Mouse (Mus musculus) forebrain, embryonic 11.5 days (tissue): ENCODE results near the gene 4933405L10Rik. TPM values are rescaled to one million over a fixed set of nuclear protein-coding genes. Genes with fewer than 3 reads are reported as not detected.

Experiments used
- ATAC-seq: fragments of 200-750 bp; cut with Nextera tagmentation; replicated peaks from 2 replicates; pipeline ENCODE4 v1.8.0; 2017; ENCODE audit warnings: moderate TSS enrichment; ENCODE audit not compliant: low FRiP score
- DNase-seq: peaks from one replicate; pipeline ENCODE4 v3.0.0-alpha.2; 2017; ENCODE audit warnings: low spot score
- H3K27ac ChIP-seq: fragments of 300-500 bp; sonication (generic); 2 replicates; pipeline ENCODE4 v1.5.1; 2014; ENCODE audit warnings: low read depth, low read length
- H3K27me3 ChIP-seq: fragments of 300-500 bp; sonication (generic); 2 replicates; pipeline ENCODE4 v1.6.1; 2014; ENCODE audit warnings: mild to moderate bottlenecking, low read length, mixed read lengths; ENCODE audit not compliant: control insufficient read depth, insufficient read depth
- H3K36me3 ChIP-seq: fragments of 300-500 bp; sonication (generic); 2 replicates; pipeline ENCODE4 v1.6.1; 2014; ENCODE audit warnings: mild to moderate bottlenecking, low read length, moderate library complexity, mixed read lengths; ENCODE audit not compliant: control insufficient read depth, insufficient read depth
- H3K4me1 ChIP-seq: fragments of 300-500 bp; sonication (generic); replicated peaks from 2 replicates; pipeline ENCODE4 v1.6.1; 2014; ENCODE audit warnings: low read length, mixed read lengths; ENCODE audit not compliant: control insufficient read depth, insufficient read depth
- H3K4me2 ChIP-seq: fragments of 300-500 bp; sonication (generic); 2 replicates; pipeline ENCODE4 v1.6.1; 2014; ENCODE audit warnings: low read depth, mild to moderate bottlenecking, low read length, moderate library complexity, mixed read lengths; ENCODE audit not compliant: severe bottlenecking
- H3K4me3 ChIP-seq: fragments of 300-500 bp; sonication (generic); 2 replicates; pipeline ENCODE4 v1.5.1; 2014; ENCODE audit warnings: low read depth, low read length
- H3K9ac ChIP-seq: fragments of 300-500 bp; sonication (generic); 2 replicates; pipeline ENCODE4 v1.6.1; 2014; ENCODE audit warnings: low read length
- H3K9me3 ChIP-seq: fragments of 300-500 bp; sonication (generic); 2 replicates; pipeline ENCODE4 v1.6.1; 2016; ENCODE audit warnings: low read length, mixed read lengths; ENCODE audit not compliant: control insufficient read depth
- WGBS: fragments of 180-500 bp; shearing (Covaris S2); extraction: QIAGEN DNeasy Blood & Tissue Kit; methylation state at CpG from one replicate; pipeline ENCODE4 v1.1.7; 2014; 5-methylcytosine and 5-hydroxymethylcytosine counted together
- polyA plus RNA-seq: library from polyadenylated mRNA; unstranded; fragments of >200 nt; fragmentation: Nextera tagmentation; extraction: Ambion mirVana; gene quantifications from 2 replicates; pipeline ENCODE4 v1.2.1, GENCODE M21; 2014

4933405L10Rik gene
- polyA plus RNA-seq, 1 experiment from 2014 or later = 0.36 TPM

- DNase-seq (no peak), ATAC-seq (no peak)
- H3K27ac ChIP-seq = no peak overlapping the region
- no peak overlapping the region for H3K4me3 ChIP-seq
- H3K4me1 ChIP-seq = peaks cover 12% of the 10 kb centered on the region
- no peak overlapping the region for H3K4me2 ChIP-seq
- 94% methylated on average over 34 of the region's 34 CpGs for WGBS
- H3K27me3 ChIP-seq = no peaks in the 10 kb centered on the region
- peaks cover 6% of the 10 kb centered on the region; the same call in 1 of the 2 replicates for H3K36me3 ChIP-seq
- no peak overlapping the region for H3K9ac ChIP-seq
- H3K9me3 ChIP-seq = no peaks in the 10 kb centered on the region
These were observed 3.2 kb upstream of the 4933405L10Rik start for GRCm38 (mm10) chr8:105704146-105704812.

GRCm38 (mm10) chr8:105704955-105705354 lies 2.5 kb upstream of the 4933405L10Rik start:
- Histone ChIP-seq H3K4me2 (no peak overlapping the region), H3K27me3 (no peaks in the 10 kb centered on the region), H3K9me3 (no peaks in the 10 kb centered on the region), H3K9ac (no peak overlapping the region), H3K4me1 (peaks cover 12% of the 10 kb centered on the region), H3K36me3 (peaks cover 6% of the 10 kb centered on the region; the same call in 1 of the 2 replicates), H3K4me3 (no peak overlapping the region), H3K27ac (no peak overlapping the region)
- DNase-seq (no peak), ATAC-seq (no peak)
- WGBS = 91% methylated on average over 6 of the region's 6 CpGs

- Histone ChIP-seq H3K4me2 (peak overlapping the region; percentile 85), H3K27ac (no peak overlapping the region), H3K27me3 (no peaks in the 10 kb centered on the region), H3K9ac (peak overlapping the region; percentile 79; the same call in 1 of the 2 replicates), H3K36me3 (peaks cover 6% of the 10 kb centered on the region; the same call in 1 of the 2 replicates), H3K4me1 (peaks cover 9% of the 10 kb centered on the region), H3K9me3 (no peaks in the 10 kb centered on the region), H3K4me3 (peak overlapping the region; percentile 70)
- DNase-seq (no peak), ATAC-seq (no peak)
- 84% methylated on average over 12 of the region's 12 CpGs for WGBS
These were observed 1.0 kb upstream of the 4933405L10Rik start for GRCm38 (mm10) chr8:105706426-105706825.

GRCm38 (mm10) chr8:105708675-105709074 lies 1.2 kb downstream of the 4933405L10Rik start:
- ATAC-seq = no peak
- WGBS = 94% methylated on average over 8 of the region's 8 CpGs
- no peak overlapping the region for H3K27ac ChIP-seq

GRCm38 (mm10) chr8:105709317-105709716 lies 1.9 kb downstream of the 4933405L10Rik start:
- Histone ChIP-seq H3K27me3 (no peaks in the 10 kb centered on the region), H3K4me2 (no peak overlapping the region), H3K36me3 (no peaks in the 10 kb centered on the region), H3K9ac (no peak overlapping the region), H3K9me3 (no peaks in the 10 kb centered on the region), H3K27ac (no peak overlapping the region), H3K4me1 (peaks cover 4% of the 10 kb centered on the region; the same call in 1 of the 2 replicates), H3K4me3 (no peak overlapping the region)
- DNase-seq (no peak), ATAC-seq (no peak)
- 81% methylated on average over 14 of the region's 14 CpGs for WGBS

More at GRCm38 (mm10) chr8:105708675-105709074, 1.2 kb downstream of the 4933405L10Rik start:
- DNase-seq = no peak
- H3K4me3 ChIP-seq = no peak overlapping the region
- H3K9ac ChIP-seq = no peak overlapping the region
- H3K27me3 ChIP-seq = no peaks in the 10 kb centered on the region
- peaks cover 4% of the 10 kb centered on the region; the same call in 1 of the 2 replicates for H3K36me3 ChIP-seq
- H3K4me1 ChIP-seq = peaks cover 4% of the 10 kb centered on the region; the same call in 1 of the 2 replicates
- H3K9me3 ChIP-seq = no peaks in the 10 kb centered on the region
- no peak overlapping the region for H3K4me2 ChIP-seq

- ATAC-seq (no peak), DNase-seq (no peak)
- Histone ChIP-seq H3K4me3 (no peak overlapping the region), H3K27me3 (no peaks in the 10 kb centered on the region), H3K4me1 (no peaks in the 10 kb centered on the region), H3K27ac (no peak overlapping the region), H3K4me2 (no peak overlapping the region), H3K36me3 (no peaks in the 10 kb centered on the region), H3K9me3 (no peaks in the 10 kb centered on the region), H3K9ac (no peak overlapping the region)
- WGBS = 90% methylated on average over 3 of the region's 3 CpGs
These were observed 4.8 kb downstream of the 4933405L10Rik start for GRCm38 (mm10) chr8:105712286-105712685.

- Histone ChIP-seq H3K36me3 (no peaks in the 10 kb centered on the region), H3K4me1 (no peaks in the 10 kb centered on the region), H3K27ac (no peak overlapping the region), H3K9me3 (no peaks in the 10 kb centered on the region), H3K4me3 (no peak overlapping the region), H3K27me3 (no peaks in the 10 kb centered on the region), H3K9ac (no peak overlapping the region), H3K4me2 (no peak overlapping the region)
- DNase-seq (peak; percentile 91), ATAC-seq (peak; percentile 45; the same call in 1 of the 2 replicates)
- WGBS = 5% methylated on average over 3 of the region's 3 CpGs
These were observed 6.7 kb downstream of the 4933405L10Rik start for GRCm38 (mm10) chr8:105714139-105714538.

GRCm38 (mm10) chr8:105715042-105715441 lies 7.6 kb downstream of the 4933405L10Rik start:
- H3K27ac ChIP-seq = no peak overlapping the region
- no peak overlapping the region for H3K9ac ChIP-seq
- no peak overlapping the region for H3K4me2 ChIP-seq
- no peak for DNase-seq
- 81% methylated on average over 6 of the region's 6 CpGs for WGBS
- no peaks in the 10 kb centered on the region for H3K9me3 ChIP-seq
- no peak for ATAC-seq
- no peak overlapping the region for H3K4me3 ChIP-seq
- no peaks in the 10 kb centered on the region for H3K27me3 ChIP-seq
- no peaks in the 10 kb centered on the region for H3K4me1 ChIP-seq
- no peaks in the 10 kb centered on the region for H3K36me3 ChIP-seq
